Mouse (Mus musculus) heart, embryonic 16.5 days (tissue): ENCODE data around the gene Nfia. TPM values are rescaled to one million over a fixed set of nuclear protein-coding genes. Genes with fewer than 3 reads are reported as not detected.

Source experiments
- ATAC-seq: fragments of 200-750 bp; cut with Nextera tagmentation; replicated peaks from 2 replicates; pipeline ENCODE4 v1.8.0; 2017; ENCODE audit warnings: moderate number of reproducible peaks; ENCODE audit not compliant: insufficient read depth, low FRiP score; ENCODE audit errors: extremely low read depth
- H3K27ac ChIP-seq: fragments of 300-500 bp; sonication (generic); 2 replicates; pipeline ENCODE4 v1.5.1; 2014; ENCODE audit warnings: mild to moderate bottlenecking, low read length, control low read depth, moderate library complexity
- H3K27me3 ChIP-seq: fragments of 300-500 bp; sonication (generic); 2 replicates; pipeline ENCODE4 v1.6.1; 2014; ENCODE audit warnings: low read length, mixed read lengths; ENCODE audit not compliant: control insufficient read depth, insufficient read depth
- H3K36me3 ChIP-seq: fragments of 300-500 bp; sonication (generic); 2 replicates; pipeline ENCODE4 v1.6.1; 2014; ENCODE audit not compliant: control insufficient read depth, insufficient read depth
- H3K4me1 ChIP-seq: fragments of 300-500 bp; sonication (generic); 2 replicates; pipeline ENCODE4 v1.6.1; 2014; ENCODE audit warnings: low read length, mixed read lengths; ENCODE audit not compliant: control insufficient read depth, insufficient read depth
- H3K4me2 ChIP-seq: fragments of 300-500 bp; sonication (generic); 2 replicates; pipeline ENCODE4 v1.6.1; 2014; ENCODE audit warnings: low read depth, mild to moderate bottlenecking, control low read depth, low read length
- H3K4me3 ChIP-seq: fragments of 300-500 bp; sonication (generic); 2 replicates; pipeline ENCODE4 v1.5.1; 2014; ENCODE audit warnings: mild to moderate bottlenecking, control low read depth, low read length
- H3K9ac ChIP-seq: fragments of 300-500 bp; sonication (generic); 2 replicates; pipeline ENCODE4 v1.6.1; 2014; ENCODE audit warnings: low read length, control low read depth
- H3K9me3 ChIP-seq: fragments of 300-500 bp; sonication (generic); replicated peaks from 2 replicates; pipeline ENCODE4 v1.6.1; 2016; ENCODE audit warnings: low read length; ENCODE audit not compliant: control insufficient read depth
- WGBS: fragments of 180-500 bp; shearing (Covaris S2); extraction: QIAGEN DNeasy Blood & Tissue Kit; methylation state at CpG from one replicate; pipeline ENCODE4 v1.1.7; 2014; 5-methylcytosine and 5-hydroxymethylcytosine counted together
- polyA plus RNA-seq: library from polyadenylated mRNA; unstranded; fragments of >200 nt; fragmentation: Nextera tagmentation; extraction: Ambion mirVana; gene quantifications from 2 replicates; pipeline ENCODE4 v1.2.1, GENCODE M21; 2015

Gene Nfia
- polyA plus RNA-seq, 1 experiment from 2014 or later = 37.3 TPM

DNA sequence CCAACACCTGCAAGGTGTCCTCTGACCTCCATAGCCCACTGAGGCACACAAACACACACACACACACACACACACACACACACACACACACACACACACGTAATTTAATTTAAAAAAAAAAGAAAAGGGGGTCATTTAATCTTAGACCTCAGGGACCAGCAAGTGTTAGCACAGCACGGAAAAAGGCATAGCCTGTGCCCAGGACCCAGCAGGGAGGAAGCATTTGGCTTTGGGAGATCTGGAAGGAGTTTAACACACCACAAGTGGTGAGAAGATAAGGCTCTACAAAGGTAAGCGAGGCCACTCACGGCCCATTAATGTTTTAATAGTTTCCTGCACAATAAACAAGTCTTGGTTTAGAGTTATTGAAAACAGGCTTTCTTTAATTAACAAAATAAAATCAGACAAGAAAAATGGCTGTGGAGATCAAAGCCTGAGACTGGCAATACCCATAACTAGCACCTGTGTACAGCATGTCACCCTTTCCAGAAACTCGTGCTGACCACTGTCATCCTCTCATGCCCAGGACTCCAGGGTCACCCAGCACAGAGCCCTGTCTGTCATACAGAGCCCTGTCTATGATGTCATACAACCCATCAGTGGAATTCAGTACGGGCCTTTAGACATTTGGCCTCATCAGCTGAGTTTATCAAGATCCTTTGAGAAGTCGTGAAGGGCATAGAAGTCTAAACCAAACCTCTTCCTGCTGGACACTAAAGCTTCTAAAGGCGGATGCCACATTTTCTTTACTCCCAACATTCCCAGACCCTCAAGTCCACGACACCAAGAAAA lies 332.6 kb downstream of the Nfia start:
- 50% methylated on average over 9 of the region's 9 CpGs for WGBS
- no peak for ATAC-seq
- peaks cover 52% of the 10 kb centered on the region for H3K4me1 ChIP-seq
- H3K9ac ChIP-seq = no peak overlapping the region
- H3K27ac ChIP-seq = peak overlapping the region; percentile 44
- no peaks in the 10 kb centered on the region for H3K27me3 ChIP-seq
- no peaks in the 10 kb centered on the region for H3K9me3 ChIP-seq
- H3K4me3 ChIP-seq = no peak overlapping the region
- H3K4me2 ChIP-seq = no peak overlapping the region
- H3K36me3 ChIP-seq = no peaks in the 10 kb centered on the region

DNA sequence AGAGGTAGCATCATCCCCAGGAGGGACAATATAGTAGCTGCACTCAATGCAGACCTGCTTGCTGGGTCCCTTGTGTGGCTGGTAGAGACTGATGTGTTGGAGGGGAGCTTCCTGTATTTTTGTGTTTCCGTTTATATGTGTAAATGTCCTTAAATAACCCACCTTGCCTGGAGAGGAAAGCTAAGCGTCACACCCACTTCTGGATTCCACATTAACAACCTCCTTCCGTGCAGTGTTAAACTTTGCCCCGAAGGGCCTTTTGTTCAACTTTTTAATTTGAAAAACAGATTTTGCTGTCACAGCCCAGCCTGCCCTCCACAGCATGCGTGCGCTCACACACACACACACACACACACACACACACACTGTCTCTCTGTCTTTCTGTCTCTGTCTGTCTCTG lies 333.4 kb downstream of the Nfia start:
- no peak overlapping the region for H3K4me3 ChIP-seq
- WGBS = 66% methylated on average over 6 of the region's 6 CpGs
- no peaks in the 10 kb centered on the region for H3K9me3 ChIP-seq
- no peaks in the 10 kb centered on the region for H3K36me3 ChIP-seq
- no peak overlapping the region for H3K9ac ChIP-seq
- peaks cover 52% of the 10 kb centered on the region for H3K4me1 ChIP-seq
- peak overlapping the region; percentile 44 for H3K27ac ChIP-seq
- H3K27me3 ChIP-seq = no peaks in the 10 kb centered on the region
- peak overlapping the region; percentile 20; the same call in 1 of the 2 replicates for H3K4me2 ChIP-seq
- ATAC-seq = 0 out of 2 replicates have a peak, but pooled peaks have one; percentile 21

DNA sequence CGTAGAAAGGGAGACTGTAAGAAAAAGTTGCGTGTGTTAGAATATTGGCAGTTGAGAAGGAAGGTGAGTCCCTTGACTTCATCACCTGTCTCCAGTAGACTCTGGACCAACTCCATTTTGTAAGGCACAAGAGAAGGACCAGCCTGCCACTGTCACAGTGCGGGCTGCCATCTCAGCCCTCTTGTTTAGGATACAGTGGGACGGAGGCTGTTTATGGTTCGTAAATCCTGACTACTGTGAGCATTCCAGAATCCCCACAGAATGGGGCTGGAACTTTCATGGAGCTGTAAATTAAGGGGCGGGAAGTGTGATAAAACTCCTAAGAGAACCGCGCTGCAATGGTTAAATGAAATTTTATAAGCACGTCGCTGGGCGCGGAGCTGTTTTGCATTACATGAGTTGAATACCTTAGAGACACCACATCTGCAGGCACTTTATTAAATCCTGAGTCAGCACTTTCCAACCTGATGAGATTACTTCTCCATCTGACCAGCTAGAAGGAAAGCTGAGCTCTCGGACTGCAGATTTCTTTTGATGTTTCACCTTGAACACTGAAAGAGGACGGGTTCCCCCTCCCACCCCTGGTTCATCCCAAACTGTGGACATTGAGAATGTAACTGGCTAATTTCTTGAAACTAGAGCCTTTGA lies 334.0 kb downstream of the Nfia start:
- Histone ChIP-seq H3K27ac (peak overlapping the region; percentile 52), H3K9me3 (no peaks in the 10 kb centered on the region), H3K4me2 (peak overlapping the region; percentile 20), H3K27me3 (no peaks in the 10 kb centered on the region), H3K9ac (no peak overlapping the region), H3K4me3 (no peak overlapping the region), H3K36me3 (no peaks in the 10 kb centered on the region), H3K4me1 (peaks cover 46% of the 10 kb centered on the region)
- 42% methylated on average over 14 of the region's 14 CpGs for WGBS
- ATAC-seq = no peak

DNA sequence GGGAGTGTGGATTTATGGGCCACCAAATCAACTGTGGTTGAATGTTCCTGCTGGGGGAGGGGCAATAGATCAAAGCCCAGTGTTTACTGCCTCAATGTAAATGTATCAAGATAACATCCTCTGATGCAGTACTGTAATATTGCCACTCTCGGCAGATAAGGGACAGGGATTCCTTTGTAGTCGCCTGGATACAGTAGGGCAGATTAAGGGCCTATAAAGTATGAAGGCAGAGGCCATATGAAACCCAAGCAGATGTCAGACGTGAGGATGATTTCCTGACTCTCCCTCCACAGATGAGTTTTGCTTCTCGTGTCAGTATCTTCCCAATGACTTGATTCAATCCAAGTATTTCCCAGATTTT lies 334.5 kb downstream of the Nfia start:
- Histone ChIP-seq H3K27ac (peak overlapping the region; percentile 52), H3K4me3 (no peak overlapping the region), H3K27me3 (no peaks in the 10 kb centered on the region), H3K4me2 (no peak overlapping the region), H3K9ac (no peak overlapping the region), H3K9me3 (no peaks in the 10 kb centered on the region), H3K4me1 (peaks cover 42% of the 10 kb centered on the region), H3K36me3 (no peaks in the 10 kb centered on the region)
- no peak for ATAC-seq
- WGBS = 41% methylated on average over 4 of the region's 4 CpGs

DNA sequence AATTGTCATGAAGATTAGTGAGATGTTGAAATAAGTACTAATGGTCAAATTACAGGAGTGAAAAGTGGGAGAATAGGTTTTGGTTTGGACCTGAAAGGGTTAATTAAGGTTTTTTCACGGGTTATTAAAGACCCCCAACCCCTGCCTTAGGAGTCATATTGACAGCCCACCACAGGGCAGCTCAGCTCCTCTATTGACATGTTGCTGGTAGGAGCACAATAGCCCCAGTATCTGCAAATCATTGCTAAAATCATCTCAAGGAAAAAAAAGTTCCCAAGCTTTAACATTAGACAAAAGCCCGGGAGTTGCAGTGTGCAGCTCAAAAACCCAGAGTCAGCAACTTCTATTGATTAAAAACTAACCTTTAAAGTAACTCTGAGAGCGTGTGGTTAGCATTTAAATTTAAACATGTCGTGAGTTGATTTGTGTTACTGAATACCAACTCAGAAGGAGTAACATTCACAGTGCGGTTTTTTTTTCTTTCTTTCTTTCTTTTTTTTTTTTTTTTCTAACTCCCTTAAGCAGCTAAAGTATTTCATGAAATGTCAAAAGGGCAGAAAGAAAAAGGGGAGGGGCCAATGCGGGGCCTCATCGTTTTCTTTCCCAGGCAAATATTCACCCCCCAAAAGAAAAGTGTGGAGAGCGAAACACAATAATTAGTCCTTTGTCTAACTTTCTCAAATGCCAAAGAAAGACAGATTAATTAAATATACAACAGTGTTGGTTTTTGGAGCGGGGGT lies 335.6 kb downstream of the Nfia start:
- Histone ChIP-seq H3K27me3 (no peaks in the 10 kb centered on the region), H3K9ac (no peak overlapping the region), H3K4me1 (peaks cover 43% of the 10 kb centered on the region), H3K4me2 (no peak overlapping the region), H3K36me3 (no peaks in the 10 kb centered on the region), H3K27ac (peak overlapping the region; percentile 61), H3K9me3 (no peaks in the 10 kb centered on the region), H3K4me3 (no peak overlapping the region)
- 34% methylated on average over 9 of the region's 9 CpGs for WGBS
- no peak for ATAC-seq

DNA sequence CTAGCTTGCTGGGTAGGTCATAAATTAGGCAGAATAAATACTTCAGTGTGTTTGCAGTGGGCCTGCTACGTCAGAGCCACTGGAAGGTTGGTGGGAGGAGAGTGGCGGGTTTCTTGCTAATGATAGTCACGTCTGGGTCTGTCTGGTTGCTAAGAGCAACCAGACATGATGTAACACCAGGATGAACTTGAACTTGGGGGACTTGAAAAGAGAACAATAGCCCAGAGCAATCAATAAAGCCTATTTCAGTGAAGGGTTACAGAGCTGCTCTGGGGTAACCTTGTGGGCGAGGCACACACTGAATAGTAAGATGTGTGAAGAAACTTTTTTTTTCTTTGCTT lies 336.1 kb downstream of the Nfia start:
- Histone ChIP-seq H3K4me1 (peaks cover 47% of the 10 kb centered on the region), H3K27ac (peak overlapping the region; percentile 61), H3K27me3 (no peaks in the 10 kb centered on the region), H3K36me3 (no peaks in the 10 kb centered on the region), H3K9me3 (no peaks in the 10 kb centered on the region), H3K4me3 (no peak overlapping the region), H3K9ac (no peak overlapping the region), H3K4me2 (no peak overlapping the region)
- 0 out of 2 replicates have a peak, but pooled peaks have one; percentile 23 for ATAC-seq
- 37% methylated on average over 4 of the region's 4 CpGs for WGBS

DNA sequence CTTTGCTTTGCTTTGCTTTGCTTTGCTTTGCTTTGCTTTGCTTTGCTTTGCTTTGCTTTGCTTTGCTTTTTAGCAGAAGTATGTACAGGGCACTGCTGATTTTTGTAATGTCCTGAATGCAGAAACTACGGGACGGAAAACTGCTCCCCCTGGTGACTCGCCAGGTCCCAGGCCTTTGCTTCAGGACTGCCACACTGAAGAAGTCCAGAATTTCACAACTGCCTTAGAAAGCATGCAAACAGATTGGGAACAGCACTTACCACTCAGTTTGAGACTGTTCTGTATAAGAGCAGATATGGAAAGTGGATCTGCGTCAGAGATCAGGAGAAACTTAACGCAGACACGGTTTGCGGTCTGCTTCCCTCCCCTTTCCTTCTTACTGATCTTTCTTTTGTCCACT lies 336.5 kb downstream of the Nfia start:
- H3K4me3 ChIP-seq = no peak overlapping the region
- ATAC-seq = peak; percentile 73
- H3K27me3 ChIP-seq = no peaks in the 10 kb centered on the region
- no peaks in the 10 kb centered on the region for H3K36me3 ChIP-seq
- peaks cover 48% of the 10 kb centered on the region for H3K4me1 ChIP-seq
- no peak overlapping the region for H3K4me2 ChIP-seq
- WGBS = 11% methylated on average over 7 of the region's 7 CpGs
- peak overlapping the region; percentile 61 for H3K27ac ChIP-seq
- no peaks in the 10 kb centered on the region for H3K9me3 ChIP-seq
- peak overlapping the region; percentile 42; the same call in 1 of the 2 replicates for H3K9ac ChIP-seq

DNA sequence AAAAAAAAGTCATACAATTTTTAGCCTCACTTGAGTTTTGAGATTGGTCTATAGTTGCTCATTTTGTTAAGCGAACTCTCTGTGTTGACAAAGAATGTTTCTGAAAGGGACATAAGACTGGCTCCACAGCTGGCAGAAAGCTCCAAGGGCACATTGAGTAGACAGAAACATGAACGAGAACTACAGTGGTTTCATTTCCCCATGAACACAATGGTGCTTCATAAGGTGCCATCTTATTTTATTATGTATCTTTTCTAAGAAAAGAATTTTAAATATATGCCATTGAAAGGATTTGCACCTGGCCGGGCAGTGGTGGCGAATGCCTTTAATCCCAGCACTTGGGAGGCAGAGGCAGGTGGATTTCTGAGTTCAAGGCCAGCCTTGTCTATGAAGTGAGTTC lies 337.4 kb downstream of the Nfia start:
- Histone ChIP-seq H3K27ac (no peak overlapping the region), H3K4me2 (no peak overlapping the region), H3K4me3 (no peak overlapping the region), H3K4me1 (peaks cover 48% of the 10 kb centered on the region), H3K36me3 (no peaks in the 10 kb centered on the region), H3K9ac (no peak overlapping the region), H3K9me3 (no peaks in the 10 kb centered on the region), H3K27me3 (no peaks in the 10 kb centered on the region)
- ATAC-seq = no peak
- 86% methylated on average over 4 of the region's 4 CpGs for WGBS
